Mouse (Mus musculus) kidney, postnatal 0 days (tissue): ENCODE measurements around the gene Uap1l1. TPM values are rescaled to one million over a fixed set of nuclear protein-coding genes. Genes with fewer than 3 reads are reported as not detected.
A peak's percentile ranks its signal among the peaks of the same experiment; 100 is the strongest.

ENCODE experiments used
- ATAC-seq: fragments of 200-750 bp; cut with Nextera tagmentation; replicated peaks from 2 replicates; pipeline ENCODE4 v1.8.0; 2017; ENCODE audit warnings: low read depth, moderate number of reproducible peaks, moderate TSS enrichment, moderate library complexity; ENCODE audit not compliant: low FRiP score
- DNase-seq: peaks from one replicate; pipeline ENCODE4 v3.0.0-alpha.2; 2016; ENCODE audit warnings: low spot score
- H3K27ac ChIP-seq: fragments of 300-500 bp; sonication (generic); 2 replicates; pipeline ENCODE4 v1.5.1; 2014; ENCODE audit warnings: mild to moderate bottlenecking
- H3K27me3 ChIP-seq: fragments of 300-500 bp; sonication (generic); 2 replicates; pipeline ENCODE4 v1.6.1; 2014; ENCODE audit warnings: low read length, mixed read lengths; ENCODE audit not compliant: insufficient read depth
- H3K36me3 ChIP-seq: fragments of 300-500 bp; sonication (generic); 2 replicates; pipeline ENCODE4 v1.6.1; 2014; ENCODE audit warnings: low read length, mixed read lengths; ENCODE audit not compliant: insufficient read depth
- H3K4me1 ChIP-seq: fragments of 300-500 bp; sonication (generic); replicated peaks from 2 replicates; pipeline ENCODE4 v1.6.1; 2014; ENCODE audit warnings: antibody characterized with exemption, low read length, mixed read lengths; ENCODE audit not compliant: insufficient read depth
- H3K4me2 ChIP-seq: fragments of 300-500 bp; sonication (generic); 2 replicates; pipeline ENCODE4 v1.6.1; 2014; ENCODE audit warnings: mild to moderate bottlenecking, low read length, moderate library complexity, mixed read lengths
- H3K4me3 ChIP-seq: fragments of 300-500 bp; sonication (generic); replicated peaks from 2 replicates; pipeline ENCODE4 v1.5.1; 2014; ENCODE audit warnings: low read depth, low read length
- H3K9ac ChIP-seq: fragments of 300-500 bp; sonication (generic); 2 replicates; pipeline ENCODE4 v1.6.1; 2014; ENCODE audit warnings: low read depth, low read length
- H3K9me3 ChIP-seq: fragments of 300-500 bp; sonication (generic); replicated peaks from 2 replicates; pipeline ENCODE4 v1.6.1; 2016; ENCODE audit warnings: low read length, inconsistent platforms, mixed read lengths
- CTCF ChIP-seq: IDR thresholded peaks from 2 replicates; pipeline ENCODE4 v1.5.1; 2016; ENCODE audit warnings: antibody characterized with exemption, low read depth, mild to moderate bottlenecking, moderate library complexity
- WGBS: fragments of 180-500 bp; shearing (Covaris S2); extraction: QIAGEN DNeasy Blood & Tissue Kit; methylation state at CpG from one replicate; pipeline ENCODE4 v1.1.7; 2014; 5-methylcytosine and 5-hydroxymethylcytosine counted together
- polyA plus RNA-seq: library from polyadenylated mRNA; unstranded; fragments of >200 nt; fragmentation: Nextera tagmentation; extraction: Ambion mirVana; gene quantifications from 2 replicates; pipeline ENCODE4 v1.2.1, GENCODE M21; 2015

The Uap1l1 gene
- polyA plus RNA-seq, 1 experiment from 2014 or later, result 80.5 TPM

GRCm38 (mm10) chr2:25310969-25311368 lies 54.5 kb downstream of the Uap1l1 start:
- no peaks in the 10 kb centered on the region for H3K9me3 ChIP-seq
- no peaks in the 10 kb centered on the region for H3K36me3 ChIP-seq
- 1% methylated on average over 22 of the region's 22 CpGs for WGBS
- H3K9ac ChIP-seq, result no peak overlapping the region
- DNase-seq (no peak), ATAC-seq (no peak)
- TF ChIP-seq CTCF, result no peak
- H3K27ac ChIP-seq, result no peak overlapping the region
- no peaks in the 10 kb centered on the region for H3K4me1 ChIP-seq
- no peak overlapping the region for H3K4me3 ChIP-seq
- peaks cover 33% of the 10 kb centered on the region for H3K27me3 ChIP-seq
- 0 out of 2 replicates have a peak overlapping the region, but pooled peaks have one; percentile 25 for H3K4me2 ChIP-seq

- no peak for TF ChIP-seq CTCF
- DNase-seq (no peak), ATAC-seq (no peak)
- H3K9ac ChIP-seq, result no peak overlapping the region
- H3K36me3 ChIP-seq, result no peaks in the 10 kb centered on the region
- WGBS, result 59% methylated on average over 10 of the region's 10 CpGs
- no peak overlapping the region for H3K4me3 ChIP-seq
- H3K27ac ChIP-seq, result no peak overlapping the region
- H3K4me1 ChIP-seq, result peaks cover 2% of the 10 kb centered on the region; the same call in 1 of the 2 replicates
- no peaks in the 10 kb centered on the region for H3K9me3 ChIP-seq
- H3K4me2 ChIP-seq, result no peak overlapping the region
- peaks cover 33% of the 10 kb centered on the region for H3K27me3 ChIP-seq
Measured at GRCm38 (mm10) chr2:25310180-25310579, 55.3 kb downstream of the Uap1l1 start.

Other genes starting within 250 kb of the Uap1l1 start
- 19.9 and 21.6 TPM in 2 replicates for gene Nrarp, start 184.9 kb downstream of the Uap1l1 start, polyA plus RNA-seq
- 10.8 and 12.0 TPM in 2 replicates for gene Tor4a, start 168.8 kb downstream of the Uap1l1 start, polyA plus RNA-seq
- gene Nelfb, start 154.2 kb downstream of the Uap1l1 start, polyA plus RNA-seq, result 74.0 and 82.3 TPM in 2 replicates
- 0.29 and 0.43 TPM in 2 replicates for gene Stpg3, start 151.0 kb downstream of the Uap1l1 start, polyA plus RNA-seq
- 0.28 and 0.62 TPM in 2 replicates for gene Fam166a, start 146.9 kb downstream of the Uap1l1 start, polyA plus RNA-seq
- 339 and 384 TPM in 2 replicates for gene Tubb4b, start 141.0 kb downstream of the Uap1l1 start, polyA plus RNA-seq
- 1.5 and 1.6 TPM in 2 replicates for gene Slc34a3, start 131.3 kb downstream of the Uap1l1 start, polyA plus RNA-seq
- 0.16 and 0.28 TPM in 2 replicates for gene Rnf224, start 128.9 kb downstream of the Uap1l1 start, polyA plus RNA-seq
- 24.2 and 27.4 TPM in 2 replicates for gene Rnf208, start 123.4 kb downstream of the Uap1l1 start, polyA plus RNA-seq
- 0.61 and 0.75 TPM in 2 replicates for gene Cysrt1, start 123.2 kb downstream of the Uap1l1 start, polyA plus RNA-seq
- gene AL732309.1, start 118.8 kb downstream of the Uap1l1 start, polyA plus RNA-seq, result 2.7 and 3.7 TPM in 2 replicates
- 42.6 and 46.7 TPM in 2 replicates for gene Tmem203, start 110.2 kb downstream of the Uap1l1 start, polyA plus RNA-seq
- gene Tprn, start 103.1 kb downstream of the Uap1l1 start, polyA plus RNA-seq, result 17.1 and 18.0 TPM in 2 replicates
- 172 TPM in 2 replicates for gene Ssna1, start 93.2 kb downstream of the Uap1l1 start, polyA plus RNA-seq
- gene Anapc2, start 93.2 kb downstream of the Uap1l1 start, polyA plus RNA-seq, result 79.4 and 84.0 TPM in 2 replicates
- not detected in 2 replicates for gene Tmem210, start 77.5 kb downstream of the Uap1l1 start, polyA plus RNA-seq
- gene Lrrc26, start 75.8 kb downstream of the Uap1l1 start, polyA plus RNA-seq, result 0.29 and 0.48 TPM in 2 replicates
- 0.58 and 0.66 TPM in 2 replicates for gene Grin1, start 46.5 kb downstream of the Uap1l1 start, polyA plus RNA-seq
- gene Man1b1, start 33.3 kb downstream of the Uap1l1 start, polyA plus RNA-seq, result 57.9 and 59.6 TPM in 2 replicates
- gene Dpp7, start 9.3 kb downstream of the Uap1l1 start, polyA plus RNA-seq, result 28.5 and 31.5 TPM in 2 replicates
- gene Sapcd2, start 6.6 kb upstream of the Uap1l1 start, polyA plus RNA-seq, result 17.9 and 19.3 TPM in 2 replicates
- 6.9 and 7.8 TPM in 2 replicates for gene Entpd2, start 30.2 kb upstream of the Uap1l1 start, polyA plus RNA-seq
- gene Npdc1, start 33.7 kb upstream of the Uap1l1 start, polyA plus RNA-seq, result 43.9 and 49.9 TPM in 2 replicates
- gene Fut7, start 57.6 kb upstream of the Uap1l1 start, polyA plus RNA-seq, result 0.06 TPM in 1 of 2 replicates, not detected in the other
- gene Abca2, start 63.0 kb upstream of the Uap1l1 start, polyA plus RNA-seq, result 9.7 and 9.8 TPM in 2 replicates
- 7.7 and 10.3 TPM in 2 replicates for gene Clic3, start 91.2 kb upstream of the Uap1l1 start, polyA plus RNA-seq
- 42.0 and 45.0 TPM in 2 replicates for gene Paxx, start 95.4 kb upstream of the Uap1l1 start, polyA plus RNA-seq
- gene Ptgds, start 104.4 kb upstream of the Uap1l1 start, polyA plus RNA-seq, result 11.5 and 13.1 TPM in 2 replicates
- not detected in 2 replicates for gene Lcn12, start 128.2 kb upstream of the Uap1l1 start, polyA plus RNA-seq
- gene Fbxw5, start 135.1 kb upstream of the Uap1l1 start, polyA plus RNA-seq, result 65.7 and 71.1 TPM in 2 replicates
- gene C8g, start 136.0 kb upstream of the Uap1l1 start, polyA plus RNA-seq, result 7.9 and 9.6 TPM in 2 replicates
- gene Traf2, start 181.3 kb upstream of the Uap1l1 start, polyA plus RNA-seq, result 24.4 and 28.1 TPM in 2 replicates
- 351 and 379 TPM in 2 replicates for gene Edf1, start 192.2 kb upstream of the Uap1l1 start, polyA plus RNA-seq
- 0.59 and 0.85 TPM in 2 replicates for gene Mamdc4, start 209.2 kb upstream of the Uap1l1 start, polyA plus RNA-seq
- 197 TPM in 2 replicates for gene Phpt1, start 209.5 kb upstream of the Uap1l1 start, polyA plus RNA-seq
- gene Ajm1, start 216.1 kb upstream of the Uap1l1 start, polyA plus RNA-seq, result 0.15 and 0.16 TPM in 2 replicates
- gene Rabl6, start 242.8 kb upstream of the Uap1l1 start, polyA plus RNA-seq, result 45.6 and 56.9 TPM in 2 replicates